8 mouse cellular contexts compared by ENCODE assay signal in genomic region chr10:75935680-75936541, GRCm38 (mm10). TPM values are rescaled to one million over a fixed set of nuclear protein-coding genes. Genes with fewer than 3 reads are reported as not detected.
DNase-seq lines count a peak whose midpoint lies in the region; ATAC-seq and TF ChIP-seq lines count a peak whose summit lies in the region.

Gene Mmp11, minus strand, starts transcription at chr10:75936496.

- H3K9ac ChIP-seq in MEL (ENCODE audit: control insufficient read depth, low read depth, low read length, poor library complexity, severe bottlenecking) = peak within 1 kb of the TSS; percentile 94
- peak within 1 kb of the TSS; percentile 50 for H3K9ac ChIP-seq in forebrain, embryonic 15.5 days (replicated peaks)
- peak within 1 kb of the TSS; percentile 64 for H3K9ac ChIP-seq in neural tube, embryonic 15.5 days (replicated peaks)

- ATAC-seq in forebrain, embryonic 15.5 days (replicated peaks) = peak; percentile 59
- peak; percentile 85 for ATAC-seq in neural tube, embryonic 15.5 days (ENCODE audit: low FRiP score)

- peaks cover 16 to 31% of the 10 kb centered on the region in 2 experiments for H3K4me1 ChIP-seq in MEL (ENCODE audit: control insufficient read depth in 1 of 2, insufficient read depth in 2 of 2, low read length in 2 of 2)
- H3K4me1 ChIP-seq in forebrain, embryonic 15.5 days = peaks cover 34% of the 10 kb centered on the region
- peaks cover 3% of the 10 kb centered on the region; the same call in 1 of the 2 replicates for H3K4me1 ChIP-seq in lung, adult 2 months (ENCODE audit: control insufficient read depth, insufficient read depth, low read length)
- peaks cover 50% of the 10 kb centered on the region for H3K4me1 ChIP-seq in neural tube, embryonic 15.5 days

- peak; percentile 69 to 93 for TF ChIP-seq POLR2A in MEL (IDR thresholded peaks at IDR 0.05; ENCODE audit: control insufficient read depth in 1 of 2, insufficient read depth in 1 of 2, low read depth in 1 of 2, low read length in 2 of 2, poor library complexity in 1 of 2)
- peak; percentile 92; the same call in 1 of the 2 replicates for TF ChIP-seq POLR2A in lung, adult 2 months (IDR thresholded peaks at IDR 0.05; ENCODE audit: borderline replicate concordance, extremely low read depth, low read depth, low read length)

- WGBS in forebrain, embryonic 15.5 days = 2% methylated on average over 51 of the region's 51 CpGs
- WGBS in lung, adult 2 months = 6% methylated on average over 51 of the region's 51 CpGs
- WGBS in neural tube, embryonic 15.5 days = 3% methylated on average over 48 of the region's 51 CpGs

- no peak for TF ChIP-seq CTCF in MEL (IDR thresholded peaks at IDR 0.05 in 2 of 3, conservative IDR thresholded peaks at IDR 0.05 in 1 of 3; ENCODE audit: control insufficient read depth in 1 of 3, insufficient read depth in 1 of 3, low read depth in 2 of 3, low read length in 3 of 3, poor library complexity in 1 of 3, severe bottlenecking in 1 of 3)
- TF ChIP-seq CTCF in lung, adult 2 months (IDR thresholded peaks at IDR 0.05; ENCODE audit: insufficient read depth, low read length) = no peak

- no peaks in the 10 kb centered on the region; a peak in 1 of 4 replicates for H3K27me3 ChIP-seq in MEL (ENCODE audit: control insufficient read depth in 1 of 2, insufficient read depth in 2 of 2, low read length in 2 of 2)
- H3K27me3 ChIP-seq in forebrain, embryonic 15.5 days = peaks cover 9% of the 10 kb centered on the region; the same call in 1 of the 2 replicates
- peaks cover 5% of the 10 kb centered on the region; the same call in 1 of the 2 replicates for H3K27me3 ChIP-seq in neural tube, embryonic 15.5 days (replicated peaks)

- peak; percentile 92 for DNase-seq in MEL (ENCODE audit: low read depth, low spot score)
- peak; percentile 88 for DNase-seq in cerebellum, adult 11-12 months
- DNase-seq in heart, postnatal 36 days = peak; percentile 61 to 72
- DNase-seq in layer of hippocampus, adult 18-20 months (ENCODE audit: low spot score in 2 of 2) = peak; percentile 69 to 82
- DNase-seq in lung, adult 2 months = peak; percentile 71
- peak; percentile 81 for DNase-seq in testis, postnatal 14 days (ENCODE audit: low spot score)

- peaks cover 9% of the 10 kb centered on the region for H3K79me2 ChIP-seq in MEL (ENCODE audit: control insufficient read depth, insufficient read depth, low read length, poor library complexity)

- peak within 1 kb of the TSS; percentile 98 to 99 for H3K4me3 ChIP-seq in MEL (ENCODE audit: control insufficient read depth in 1 of 2, insufficient read depth in 1 of 2, low read depth in 2 of 2, low read length in 2 of 2)
- peak within 1 kb of the TSS; percentile 50 for H3K4me3 ChIP-seq in forebrain, embryonic 15.5 days
- peak within 1 kb of the TSS; percentile 81 for H3K4me3 ChIP-seq in lung, adult 2 months (replicated peaks; ENCODE audit: extremely low read depth, low read depth, low read length)
- H3K4me3 ChIP-seq in neural tube, embryonic 15.5 days (replicated peaks) = peak within 1 kb of the TSS; percentile 64

- H3K36me3 ChIP-seq in MEL (ENCODE audit: control insufficient read depth in 1 of 2, insufficient read depth in 2 of 2, low read length in 2 of 2) = peaks cover 0 to 31% of the 10 kb centered on the region in 2 experiments; a peak in 2 of 4 replicates
- H3K36me3 ChIP-seq in forebrain, embryonic 15.5 days = no peaks in the 10 kb centered on the region
- H3K36me3 ChIP-seq in neural tube, embryonic 15.5 days = no peaks in the 10 kb centered on the region

- peak within 1 kb of the TSS; percentile 59 for H3K27ac ChIP-seq in MEL (ENCODE audit: control insufficient read depth, low read depth, low read length)
- no peak within 1 kb of the TSS for H3K27ac ChIP-seq in forebrain, embryonic 15.5 days (replicated peaks)
- H3K27ac ChIP-seq in neural tube, embryonic 15.5 days (replicated peaks) = peak within 1 kb of the TSS; percentile 79

- H3K9me3 ChIP-seq in MEL (replicated peaks; ENCODE audit: insufficient read depth, low read length) = no peaks in the 10 kb centered on the region
- H3K9me3 ChIP-seq in forebrain, embryonic 15.5 days = no peaks in the 10 kb centered on the region
- H3K9me3 ChIP-seq in neural tube, embryonic 15.5 days (replicated peaks) = no peaks in the 10 kb centered on the region

- intact Hi-C loops in heart, postnatal 36 days (cut with DNase I) = no loop called here

- peak within 1 kb of the TSS; percentile 96 for H3K4me2 ChIP-seq in forebrain, embryonic 15.5 days (replicated peaks)
- peak within 1 kb of the TSS; percentile 91 for H3K4me2 ChIP-seq in neural tube, embryonic 15.5 days

- TF ChIP-seq EP300 in MEL (IDR thresholded peaks at IDR 0.05; ENCODE audit: low read depth in 1 of 2, low read length in 2 of 2) = no peak

- no peak for TF ChIP-seq RAD21 in MEL (IDR thresholded peaks at IDR 0.05; ENCODE audit: low read depth, low read length)

TF ChIP-seq in MEL, 35 proteins besides CTCF, POLR2A, EP300 and RAD21:
- TF ChIP-seq NRF1 (IDR thresholded peaks at IDR 0.05; ENCODE audit: insufficient read depth, low read depth, low read length, poor library complexity, severe bottlenecking) (no peak), ZKSCAN1 (IDR thresholded peaks at IDR 0.05; ENCODE audit: low read depth, low read length) (no peak), NELFE (IDR thresholded peaks at IDR 0.05; ENCODE audit: low read depth, low read length) (peak; percentile 85), POLR2AphosphoS2 (IDR thresholded peaks at IDR 0.05; ENCODE audit: low read length) (peak; percentile 88; the same call in 1 of the 2 replicates), TAL1 (IDR thresholded peaks at IDR 0.05; ENCODE audit: low read length) (no peak), SIN3A (IDR thresholded peaks at IDR 0.05; ENCODE audit: low read length) (peak; percentile 90), GATA1 (IDR thresholded peaks at IDR 0.05; ENCODE audit: low read depth, low read length) (no peak), TCF12 (IDR thresholded peaks at IDR 0.05; ENCODE audit: low read depth, low read length) (peak; percentile 30; the same call in 1 of the 2 replicates), TBP (IDR thresholded peaks at IDR 0.05; ENCODE audit: low read depth, low read length) (0 out of 2 replicates have a peak, but pooled peaks have one; percentile 65), ZMIZ1 (IDR thresholded peaks at IDR 0.05; ENCODE audit: low read depth, low read length) (0 out of 2 replicates have a peak, but pooled peaks have one; percentile 49), MXI1 (IDR thresholded peaks at IDR 0.05; ENCODE audit: low read depth, low read length) (peak; percentile 94), MYB (IDR thresholded peaks at IDR 0.05; ENCODE audit: low read depth, low read length) (no peak), MYC (IDR thresholded peaks at IDR 0.05; ENCODE audit: low read depth, low read length) (peak; percentile 31; the same call in 1 of the 2 replicates), HCFC1 (IDR thresholded peaks at IDR 0.05; ENCODE audit: low read depth, low read length) (peak; percentile 63), ELF1 (IDR thresholded peaks at IDR 0.05; ENCODE audit: low read depth, low read length) (0 out of 2 replicates have a peak, but pooled peaks have one; percentile 11), ETS1 (IDR thresholded peaks at IDR 0.05; ENCODE audit: low read depth, low read length) (no peak), MAX (IDR thresholded peaks at IDR 0.05; ENCODE audit: low read length) (peak; percentile 69), POLR2AphosphoS5 (IDR thresholded peaks at IDR 0.05; ENCODE audit: borderline replicate concordance, low read depth, low read length) (no peak), CHD2 (IDR thresholded peaks at IDR 0.05; ENCODE audit: low read length) (no peak), MEF2A (IDR thresholded peaks at IDR 0.05; ENCODE audit: extremely low read depth, insufficient replicate concordance, low read depth, low read length, poor library complexity, severe bottlenecking) (no peak), USF2 (IDR thresholded peaks at IDR 0.05; ENCODE audit: borderline replicate concordance in 1 of 2, insufficient read depth in 1 of 2, low read depth in 1 of 2, low read length in 2 of 2) (no peak), E2F4 (IDR thresholded peaks at IDR 0.05; ENCODE audit: borderline replicate concordance, low read depth, low read length) (no peak), GABPA (IDR thresholded peaks at IDR 0.05; ENCODE audit: low read depth, low read length) (no peak)
TF ChIP-seq in MEL: peak in this region for 11.

RNA-seq across cellular contexts. Expression of gene Mmp11, which starts in this region (rescaled TPM):
- total RNA-seq in MEL (2012; rRNA removed) = 1.3 and 1.5 TPM in 2 replicates
- 1 to 10 TPM in 1 of 2 experiments, not detected in 1; 5.9 TPM for polyA plus RNA-seq in MEL (2012; ENCODE audit: insufficient read depth in 1 of 2, insufficient read length in 2 of 2, low read depth in 1 of 2, low replicate concordance in 2 of 2, missing spikeins in 1 of 2)
- polyA plus RNA-seq in forebrain, embryonic 15.5 days (2015; fragmentation: Nextera tagmentation; extraction: Ambion mirVana) = 19.8 and 20.3 TPM in 2 replicates
- 1 to 10 TPM; 5.9 to 7.7 TPM for total RNA-seq in heart, postnatal 36 days (2021)
- 1 to 10 TPM; 1.8 to 2.1 TPM for total RNA-seq in layer of hippocampus, adult 18-20 months (2021)
- polyA plus RNA-seq in lung, adult 2 months (2012; rRNA removed) = 83.9 and 89.2 TPM in 2 replicates
- 18.6 and 25.4 TPM in 2 replicates for polyA plus RNA-seq in neural tube, embryonic 15.5 days (2015; fragmentation: Nextera tagmentation; extraction: Ambion mirVana)
